Mouse (Mus musculus) forebrain, embryonic 12.5 days (tissue): ENCODE data around the gene Timm8b. TPM values are rescaled to one million over a fixed set of nuclear protein-coding genes. Genes with fewer than 3 reads are reported as not detected.
"Not testable (repeated sequence)": the region's sequence is repeated elsewhere in the genome, so short reads cannot be mapped to it uniquely, and the experiment has no call there.

ENCODE experiments used
- ATAC-seq: fragments of 200-750 bp; cut with Nextera tagmentation; 2 replicates; pipeline ENCODE4 v1.8.0; 2017; ENCODE audit warnings: moderate TSS enrichment; ENCODE audit not compliant: low FRiP score
- H3K27ac ChIP-seq: fragments of 300-500 bp; sonication (generic); 2 replicates; pipeline ENCODE4 v1.5.1; 2016; ENCODE audit warnings: mild to moderate bottlenecking
- H3K27me3 ChIP-seq: fragments of 300-500 bp; sonication (generic); 2 replicates; pipeline ENCODE4 v1.6.1; 2016; ENCODE audit warnings: mild to moderate bottlenecking
- H3K36me3 ChIP-seq: fragments of 300-500 bp; sonication (generic); replicated peaks from 2 replicates; pipeline ENCODE4 v1.6.1; 2016; ENCODE audit warnings: mild to moderate bottlenecking
- H3K4me1 ChIP-seq: fragments of 300-500 bp; sonication (generic); 2 replicates; pipeline ENCODE4 v1.6.1; 2016
- H3K4me2 ChIP-seq: fragments of 300-500 bp; sonication (generic); 2 replicates; pipeline ENCODE4 v1.6.1; 2016; ENCODE audit warnings: mild to moderate bottlenecking, moderate library complexity
- H3K4me3 ChIP-seq: fragments of 300-500 bp; sonication (generic); replicated peaks from 2 replicates; pipeline ENCODE4 v1.5.1; 2016; ENCODE audit warnings: mild to moderate bottlenecking
- H3K9ac ChIP-seq: fragments of 300-500 bp; sonication (generic); 2 replicates; pipeline ENCODE4 v1.6.1; 2016; ENCODE audit warnings: mild to moderate bottlenecking
- H3K9me3 ChIP-seq: fragments of 300-500 bp; sonication (generic); 2 replicates; pipeline ENCODE4 v1.6.1; 2016
- WGBS: fragments of 180-500 bp; shearing (Covaris S2); methylation state at CpG from one replicate; pipeline ENCODE4 v1.1.7; 2016; 5-methylcytosine and 5-hydroxymethylcytosine counted together
- polyA plus RNA-seq: library from polyadenylated mRNA; unstranded; fragments of >200 nt; fragmentation: Nextera tagmentation; extraction: Ambion mirVana; gene quantifications from 2 replicates; pipeline ENCODE4 v1.2.1, GENCODE M21; 2016

Timm8b gene
- polyA plus RNA-seq, 1 experiment from 2014 or later = 386 TPM

DNA sequence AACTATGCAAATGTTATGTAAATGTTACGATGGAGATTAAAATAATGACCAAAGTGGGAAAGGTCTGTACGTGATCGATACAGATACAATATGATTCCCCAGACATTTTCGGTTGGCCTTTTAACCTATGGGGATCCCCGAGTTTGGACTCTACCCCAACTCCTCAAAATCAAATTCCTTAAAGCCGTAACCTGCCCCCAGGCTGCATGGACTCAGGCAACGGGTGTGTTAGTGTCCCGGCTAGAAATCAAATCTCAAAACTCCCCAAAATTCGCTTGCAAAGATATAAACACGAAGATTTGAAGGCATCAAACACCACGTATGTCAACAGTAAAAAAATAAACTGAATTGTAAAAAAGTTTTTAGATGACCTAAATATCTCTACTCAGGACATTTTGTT is 12.5 kb downstream of the Timm8b start:
- peak overlapping the region; percentile 98 for H3K9ac ChIP-seq
- peaks cover 39% of the 10 kb centered on the region for H3K36me3 ChIP-seq
- H3K4me3 ChIP-seq = peak overlapping the region; percentile 98
- no peak for ATAC-seq
- peaks cover 14% of the 10 kb centered on the region for H3K4me1 ChIP-seq
- WGBS = 47% methylated on average over 11 of the region's 11 CpGs
- H3K4me2 ChIP-seq = peak overlapping the region; percentile 76
- no peak overlapping the region for H3K27ac ChIP-seq
- no peaks in the 10 kb centered on the region for H3K9me3 ChIP-seq
- H3K27me3 ChIP-seq = no peaks in the 10 kb centered on the region

GRCm38 (mm10) chr9:50616766-50617603 is 13.3 kb downstream of the Timm8b start, which contains the start of the genes Pih1d2 and Nkapd1:
TSS of gene Pih1d2 (plus strand) at chr9:50617321.
TSS of gene Nkapd1 (minus strand) at chr9:50617464.
- H3K27ac ChIP-seq = peak within 1 kb of the TSS; percentile 96
- H3K36me3 ChIP-seq = peaks cover 33% of the 10 kb centered on the region
- H3K4me3 ChIP-seq = peak within 1 kb of the TSS; percentile 98
- peak; percentile 92 for ATAC-seq
- under 1% methylated on average over 70 of the region's 81 CpGs for WGBS
- H3K4me1 ChIP-seq = peaks cover 14% of the 10 kb centered on the region
- H3K9ac ChIP-seq = peak within 1 kb of the TSS; percentile 98
- H3K27me3 ChIP-seq = no peaks in the 10 kb centered on the region
- H3K9me3 ChIP-seq = no peaks in the 10 kb centered on the region
- peak within 1 kb of the TSS; percentile 76 for H3K4me2 ChIP-seq

GRCm38 (mm10) chr9:50617794-50618330 is 14.2 kb downstream of the Timm8b start:
- Histone ChIP-seq H3K4me2 (peak overlapping the region; percentile 76), H3K4me1 (peaks cover 14% of the 10 kb centered on the region), H3K9ac (no peak overlapping the region; the same call in 1 of the 2 replicates), H3K9me3 (no peaks in the 10 kb centered on the region), H3K27me3 (no peaks in the 10 kb centered on the region), H3K27ac (no peak overlapping the region), H3K4me3 (peak overlapping the region; percentile 98), H3K36me3 (peaks cover 24% of the 10 kb centered on the region)
- 67% methylated on average over 9 of the region's 9 CpGs for WGBS
- ATAC-seq = no peak

DNA sequence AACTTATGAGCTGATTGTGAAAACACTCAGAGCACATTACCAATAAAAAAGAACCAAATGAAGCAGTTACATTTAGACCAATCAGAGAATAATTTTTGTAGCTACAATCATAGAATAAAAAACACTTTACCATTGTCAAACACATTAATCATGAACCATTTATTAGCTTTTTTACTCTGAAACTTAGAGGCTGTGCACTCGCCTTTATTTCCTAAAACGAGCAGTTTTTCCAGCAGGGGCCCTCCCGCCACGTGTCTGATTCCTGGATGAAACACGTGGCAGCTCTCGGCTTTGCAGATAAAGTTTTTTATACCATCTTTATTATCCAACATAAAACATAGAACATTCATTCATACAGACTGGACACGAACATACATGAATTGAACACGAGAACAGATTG is 27.2 kb downstream of the Timm8b start:
- H3K4me1 ChIP-seq, H3K4me2 ChIP-seq, ATAC-seq, H3K27me3 ChIP-seq, H3K27ac ChIP-seq, H3K9me3 ChIP-seq, H3K9ac ChIP-seq, H3K4me3 ChIP-seq: not testable (repeated sequence)
- WGBS = 90% methylated on average over 6 of the region's 8 CpGs
- H3K36me3 ChIP-seq = peaks cover 25% of the 10 kb centered on the region

GRCm38 (mm10) chr9:50632016-50632688 is 28.4 kb downstream of the Timm8b start:
- Histone ChIP-seq H3K27me3 (no peaks in the 10 kb centered on the region), H3K27ac (no peak overlapping the region), H3K9ac (no peak overlapping the region), H3K4me2 (no peak overlapping the region), H3K36me3 (peaks cover 36% of the 10 kb centered on the region), H3K4me3 (no peak overlapping the region), H3K9me3 (no peaks in the 10 kb centered on the region), H3K4me1 (no peaks in the 10 kb centered on the region)
- WGBS = 92% methylated on average over 6 of the region's 6 CpGs
- ATAC-seq = no peak

DNA sequence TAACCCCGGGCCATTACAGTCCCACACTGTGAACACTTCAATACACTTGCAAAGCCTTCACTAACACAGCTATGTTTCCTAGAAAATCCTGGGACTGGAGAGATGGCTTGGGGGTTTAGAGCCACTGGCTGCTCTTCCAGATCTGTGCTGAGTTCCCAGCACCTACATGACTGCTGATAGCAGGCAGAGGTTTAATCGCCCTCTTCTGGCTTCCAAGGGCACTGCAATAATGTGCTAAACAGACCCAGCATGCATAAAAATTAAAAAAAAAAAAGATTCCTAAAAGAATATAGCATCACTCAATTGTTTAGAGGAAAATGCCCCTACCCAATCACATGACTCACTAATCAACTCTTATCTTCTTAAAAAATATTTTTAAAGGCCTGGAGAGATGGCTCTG is 29.3 kb downstream of the Timm8b start:
- H3K27me3 ChIP-seq = no peaks in the 10 kb centered on the region
- H3K4me3 ChIP-seq = no peak overlapping the region
- peaks cover 43% of the 10 kb centered on the region for H3K36me3 ChIP-seq
- H3K9me3 ChIP-seq = no peaks in the 10 kb centered on the region
- no peak for ATAC-seq
- no peaks in the 10 kb centered on the region for H3K4me1 ChIP-seq
- WGBS = 67% methylated on average over 2 of the region's 2 CpGs
- H3K27ac ChIP-seq = no peak overlapping the region
- H3K4me2 ChIP-seq = no peak overlapping the region
- no peak overlapping the region for H3K9ac ChIP-seq

DNA sequence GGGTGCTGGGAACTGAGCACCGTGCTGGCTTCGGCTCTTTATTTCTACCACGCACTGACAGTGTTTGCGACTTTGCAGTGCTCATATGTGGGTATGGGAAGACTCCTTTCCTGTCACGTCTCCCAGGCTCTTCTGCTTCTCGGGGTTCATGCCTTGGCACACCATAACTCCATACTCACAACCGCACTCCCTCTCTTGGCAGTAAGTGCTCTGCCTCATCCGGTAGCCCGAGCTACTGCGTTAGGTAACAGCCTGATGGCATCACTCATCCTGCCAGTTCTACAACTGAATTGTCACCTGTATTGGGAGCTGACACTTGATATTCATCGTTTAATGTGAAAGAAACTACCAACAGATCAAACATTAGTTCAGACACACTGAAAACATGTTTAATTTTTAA is 30.6 kb downstream of the Timm8b start:
- H3K36me3 ChIP-seq = peaks cover 54% of the 10 kb centered on the region
- 94% methylated on average over 11 of the region's 11 CpGs for WGBS
- no peak for ATAC-seq

DNA sequence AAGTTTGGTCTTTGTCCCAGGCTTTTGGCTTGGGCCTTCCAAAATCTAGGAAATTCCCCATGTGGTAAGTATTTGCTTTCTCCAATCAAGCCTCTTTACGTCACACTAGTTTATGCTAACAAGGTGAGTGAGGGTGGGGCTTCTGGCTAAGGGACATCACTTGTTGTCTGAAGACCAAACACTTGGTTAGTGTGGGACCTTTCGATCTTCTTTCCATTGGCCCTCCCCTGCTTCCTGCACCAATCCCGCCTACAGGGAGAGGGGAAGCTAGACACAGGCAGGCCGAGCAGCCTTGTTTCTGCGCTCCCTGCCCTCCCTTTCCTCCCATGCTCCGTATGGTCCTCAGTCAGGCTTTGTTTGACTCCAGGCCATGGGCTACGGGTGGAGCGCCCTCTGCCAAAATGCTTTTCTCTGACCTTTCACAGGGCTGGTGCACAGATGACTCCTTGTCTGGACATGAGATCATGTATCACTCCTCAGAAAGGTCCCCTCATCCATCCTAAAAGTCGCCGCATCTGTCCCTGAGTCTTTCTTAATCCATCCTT is 43.2 kb downstream of the Timm8b start:
- H3K9me3 ChIP-seq = no peaks in the 10 kb centered on the region
- no peaks in the 10 kb centered on the region for H3K27me3 ChIP-seq
- ATAC-seq = no peak
- H3K4me2 ChIP-seq = no peak overlapping the region
- 81% methylated on average over 10 of the region's 10 CpGs for WGBS
- no peaks in the 10 kb centered on the region for H3K4me1 ChIP-seq
- no peak overlapping the region for H3K4me3 ChIP-seq
- no peak overlapping the region for H3K9ac ChIP-seq
- H3K36me3 ChIP-seq = peaks cover 92% of the 10 kb centered on the region
- no peak overlapping the region for H3K27ac ChIP-seq

More for the DNA sequence above, 30.6 kb downstream of the Timm8b start:
- H3K4me3 ChIP-seq = no peak overlapping the region
- H3K4me2 ChIP-seq = no peak overlapping the region
- no peaks in the 10 kb centered on the region for H3K27me3 ChIP-seq
- no peaks in the 10 kb centered on the region for H3K9me3 ChIP-seq
- H3K4me1 ChIP-seq = no peaks in the 10 kb centered on the region
- no peak overlapping the region for H3K27ac ChIP-seq
- H3K9ac ChIP-seq = no peak overlapping the region

DNA sequence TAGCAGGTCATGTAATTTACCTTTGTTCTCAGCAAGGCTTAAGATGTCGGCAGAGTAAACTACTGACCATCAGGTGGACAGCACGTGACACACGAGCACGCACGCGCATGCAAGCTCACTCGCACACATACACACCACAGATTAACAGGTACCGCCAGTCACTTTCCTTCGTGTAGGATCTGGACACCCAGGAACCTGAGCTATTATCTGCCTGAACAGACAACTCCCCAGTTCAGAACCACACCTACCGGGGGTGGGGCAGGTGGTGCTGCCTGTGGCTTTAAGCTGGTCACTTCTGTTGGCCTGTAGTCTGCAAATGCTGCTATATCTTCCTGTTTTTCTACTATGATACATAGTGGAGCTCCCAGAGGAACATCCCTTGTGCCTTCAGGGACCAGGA is 46.8 kb downstream of the Timm8b start:
- H3K27ac ChIP-seq = no peak overlapping the region
- no peak for ATAC-seq
- H3K9me3 ChIP-seq = no peaks in the 10 kb centered on the region
- H3K4me3 ChIP-seq = no peak overlapping the region
- H3K4me2 ChIP-seq = no peak overlapping the region; the same call in 1 of the 2 replicates
- WGBS = 94% methylated on average over 10 of the region's 10 CpGs
- H3K9ac ChIP-seq = no peak overlapping the region
- H3K4me1 ChIP-seq = no peaks in the 10 kb centered on the region
- peaks cover 95% of the 10 kb centered on the region for H3K36me3 ChIP-seq
- no peaks in the 10 kb centered on the region for H3K27me3 ChIP-seq

Other genes starting within 250 kb of the Timm8b start
- 0.36 TPM in 1 of 2 replicates, not detected in the other for gene Plet1, start 109.4 kb upstream of the Timm8b start, polyA plus RNA-seq
- 95.4 and 96.2 TPM in 2 replicates for gene Pts, start 75.2 kb upstream of the Timm8b start, polyA plus RNA-seq
- gene Il18, start 49.1 kb upstream of the Timm8b start, polyA plus RNA-seq = 12.3 and 16.1 TPM in 2 replicates
- gene Bco2, start 48.7 kb upstream of the Timm8b start, polyA plus RNA-seq = 0.46 and 0.56 TPM in 2 replicates
- 0.32 and 0.33 TPM in 2 replicates for gene Tex12, start 42.6 kb upstream of the Timm8b start, polyA plus RNA-seq
- 219 and 221 TPM in 2 replicates for gene Sdhd, start 98 bp upstream of the Timm8b start, polyA plus RNA-seq
- 8.2 and 8.7 TPM in 2 replicates for gene Pih1d2, start 13.4 kb downstream of the Timm8b start, polyA plus RNA-seq
- 27.0 and 28.3 TPM in 2 replicates for gene Nkapd1, start 13.6 kb downstream of the Timm8b start, polyA plus RNA-seq
- 43.4 and 48.3 TPM in 2 replicates for gene Dlat, start 55.9 kb downstream of the Timm8b start, polyA plus RNA-seq
- gene Dixdc1, start 135.6 kb downstream of the Timm8b start, polyA plus RNA-seq = 18.2 and 18.6 TPM in 2 replicates
- gene 2310030G06Rik, start 142.6 kb downstream of the Timm8b start, polyA plus RNA-seq = 0.88 and 1.6 TPM in 2 replicates
- 3.9 and 6.5 TPM in 2 replicates for gene Cryab, start 147.4 kb downstream of the Timm8b start, polyA plus RNA-seq
- gene Hspb2, start 148.4 kb downstream of the Timm8b start, polyA plus RNA-seq = 0.54 TPM in 1 of 2 replicates, not detected in the other
- 10.6 and 11.7 TPM in 2 replicates for gene Fdxacb1, start 164.3 kb downstream of the Timm8b start, polyA plus RNA-seq
- 38.0 and 40.6 TPM in 2 replicates for gene Alg9, start 171.1 kb downstream of the Timm8b start, polyA plus RNA-seq
- 35.6 and 38.0 TPM in 2 replicates for gene 1110032A03Rik, start 171.6 kb downstream of the Timm8b start, polyA plus RNA-seq
- 109 and 112 TPM in 2 replicates for gene Ppp2r1b, start 241.4 kb downstream of the Timm8b start, polyA plus RNA-seq